Mouse (Mus musculus) lung, adult 18-20 months (tissue): ENCODE data around the gene Scamp2.
A peak's percentile ranks its signal among the peaks of the same experiment; 100 is the strongest.

ENCODE experiments used
- DNase-seq, 2 experiments: peaks; one replicate each; pipeline ENCODE4 v3.0.0; 2022; ENCODE audit warnings: mixed read lengths in 2 of 2

The Scamp2 gene

GRCm38 (mm10) chr9:57552139-57552887 is 8.4 kb upstream of the Scamp2 start, which contains the start of gene Mpi:
Mpi (minus strand) TSS chr9:57552763.
- peak; percentile 67 to 71 for DNase-seq

- no peak for DNase-seq
Measured at GRCm38 (mm10) chr9:57553119-57553518, 7.6 kb upstream of the Scamp2 start.

GRCm38 (mm10) chr9:57554753-57555152 is 6.0 kb upstream of the Scamp2 start:
- no peak for DNase-seq

GRCm38 (mm10) chr9:57557215-57557614 is 3.5 kb upstream of the Scamp2 start:
- DNase-seq, result no peak

- DNase-seq, result no peak
Measured at GRCm38 (mm10) chr9:57558625-57559024, 2.1 kb upstream of the Scamp2 start.

- no peak for DNase-seq
Measured at GRCm38 (mm10) chr9:57559568-57559967, 1.2 kb upstream of the Scamp2 start.

GRCm38 (mm10) chr9:57560263-57560662 is 480 bp upstream of the Scamp2 start:
- no peak for DNase-seq

GRCm38 (mm10) chr9:57561711-57562099 is 962 bp downstream of the Scamp2 start:
- DNase-seq, result peak in 1 of 2 experiments; percentile 23

- peak; percentile 48 to 68 for DNase-seq
Measured at GRCm38 (mm10) chr9:57562896-57563372, 2.2 kb downstream of the Scamp2 start.

- DNase-seq, result no peak
Measured at GRCm38 (mm10) chr9:57564609-57565008, 3.9 kb downstream of the Scamp2 start.

GRCm38 (mm10) chr9:57565741-57566221 is 5.0 kb downstream of the Scamp2 start:
- peak; percentile 49 to 56 for DNase-seq

GRCm38 (mm10) chr9:57566846-57567245 is 6.1 kb downstream of the Scamp2 start:
- DNase-seq, result no peak

- DNase-seq, result no peak
Measured at GRCm38 (mm10) chr9:57568500-57568899, 7.8 kb downstream of the Scamp2 start.

- DNase-seq, result no peak
Measured at GRCm38 (mm10) chr9:57574397-57574796, 13.7 kb downstream of the Scamp2 start.

- no peak for DNase-seq
Measured at GRCm38 (mm10) chr9:57575577-57575976, 14.8 kb downstream of the Scamp2 start.

- peak; percentile 25 to 36 for DNase-seq
Measured at GRCm38 (mm10) chr9:57577144-57577849, 16.6 kb downstream of the Scamp2 start.

GRCm38 (mm10) chr9:57584991-57585390 is 24.2 kb downstream of the Scamp2 start:
- no peak for DNase-seq

- DNase-seq, result peak; percentile 87 to 90
Measured at GRCm38 (mm10) chr9:57589224-57590126, 28.7 kb downstream of the Scamp2 start, which contains the start of gene Ulk3. Ulk3 (plus strand) TSS chr9:57589452.

- DNase-seq, result no peak
Measured at GRCm38 (mm10) chr9:57590726-57591125, 30.0 kb downstream of the Scamp2 start.

GRCm38 (mm10) chr9:57593454-57594173 is 32.9 kb downstream of the Scamp2 start:
- no peak for DNase-seq

- DNase-seq, result no peak
Measured at GRCm38 (mm10) chr9:57594174-57594509, 33.4 kb downstream of the Scamp2 start.

- no peak for DNase-seq
Measured at GRCm38 (mm10) chr9:57597265-57597664, 36.5 kb downstream of the Scamp2 start.
